Mouse (Mus musculus) liver, postnatal 0 days (tissue): Measurements from ENCODE around the gene Sf3b2.

Source experiments
- CTCF ChIP-seq: sonication (generic); IDR thresholded peaks from 2 replicates; pipeline ENCODE4 v1.5.1; 2016; ENCODE audit warnings: antibody characterized with exemption, low read depth
- EP300 ChIP-seq: IDR thresholded peaks from 2 replicates; pipeline ENCODE4 v1.6.1; 2016; ENCODE audit warnings: antibody characterized with exemption, low read depth, mild to moderate bottlenecking

DNA sequence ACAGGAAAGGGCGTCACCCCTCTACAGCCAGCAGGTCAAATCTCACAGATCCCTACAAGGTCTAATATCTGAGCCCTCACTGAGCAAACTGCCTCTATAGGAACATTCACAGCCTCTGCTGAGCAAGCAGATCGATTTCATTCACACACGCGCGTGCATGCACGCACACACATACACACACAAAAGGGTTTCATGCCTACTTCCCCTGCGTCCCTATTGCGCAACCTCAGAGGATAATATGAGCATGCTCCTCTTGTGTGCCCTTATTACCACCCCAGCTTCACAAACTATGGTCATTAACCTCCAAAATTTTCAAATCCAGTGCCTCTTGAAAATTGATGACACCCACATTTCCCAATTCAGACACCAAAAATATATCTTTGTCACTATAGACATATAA, 17.9 kb upstream of the Sf3b2 start:
- no peak for TF ChIP-seq CTCF
- TF ChIP-seq EP300, result no peak
